Mouse (Mus musculus) forebrain, embryonic 12.5 days (tissue): ENCODE data around the gene Lsg1. TPM values are rescaled to one million over a fixed set of nuclear protein-coding genes. Genes with fewer than 3 reads are reported as not detected.

Experiments
- ATAC-seq: fragments of 200-750 bp; cut with Nextera tagmentation; 2 replicates; pipeline ENCODE4 v1.8.0; 2017; ENCODE audit warnings: moderate TSS enrichment; ENCODE audit not compliant: low FRiP score
- H3K27ac ChIP-seq: fragments of 300-500 bp; sonication (generic); 2 replicates; pipeline ENCODE4 v1.5.1; 2016; ENCODE audit warnings: mild to moderate bottlenecking
- H3K27me3 ChIP-seq: fragments of 300-500 bp; sonication (generic); 2 replicates; pipeline ENCODE4 v1.6.1; 2016; ENCODE audit warnings: mild to moderate bottlenecking
- H3K36me3 ChIP-seq: fragments of 300-500 bp; sonication (generic); replicated peaks from 2 replicates; pipeline ENCODE4 v1.6.1; 2016; ENCODE audit warnings: mild to moderate bottlenecking
- H3K4me1 ChIP-seq: fragments of 300-500 bp; sonication (generic); 2 replicates; pipeline ENCODE4 v1.6.1; 2016
- H3K4me2 ChIP-seq: fragments of 300-500 bp; sonication (generic); 2 replicates; pipeline ENCODE4 v1.6.1; 2016; ENCODE audit warnings: mild to moderate bottlenecking, moderate library complexity
- H3K4me3 ChIP-seq: fragments of 300-500 bp; sonication (generic); replicated peaks from 2 replicates; pipeline ENCODE4 v1.5.1; 2016; ENCODE audit warnings: mild to moderate bottlenecking
- H3K9ac ChIP-seq: fragments of 300-500 bp; sonication (generic); 2 replicates; pipeline ENCODE4 v1.6.1; 2016; ENCODE audit warnings: mild to moderate bottlenecking
- H3K9me3 ChIP-seq: fragments of 300-500 bp; sonication (generic); 2 replicates; pipeline ENCODE4 v1.6.1; 2016
- WGBS: fragments of 180-500 bp; shearing (Covaris S2); methylation state at CpG from one replicate; pipeline ENCODE4 v1.1.7; 2016; 5-methylcytosine and 5-hydroxymethylcytosine counted together
- polyA plus RNA-seq: library from polyadenylated mRNA; unstranded; fragments of >200 nt; fragmentation: Nextera tagmentation; extraction: Ambion mirVana; gene quantifications from 2 replicates; pipeline ENCODE4 v1.2.1, GENCODE M21; 2016

The Lsg1 gene
- polyA plus RNA-seq, 1 experiment from 2014 or later: 79.6 TPM

- Histone ChIP-seq H3K4me3 (no peak overlapping the region), H3K27ac (no peak overlapping the region), H3K9ac (no peak overlapping the region), H3K4me2 (peak overlapping the region; percentile 17), H3K4me1 (no peaks in the 10 kb centered on the region), H3K27me3 (no peaks in the 10 kb centered on the region), H3K36me3 (peaks cover 24% of the 10 kb centered on the region), H3K9me3 (no peaks in the 10 kb centered on the region)
- ATAC-seq: peak; percentile 31
- WGBS: 64% methylated on average over 20 of the region's 20 CpGs
Measured at GRCm38 (mm10) chr16:30540107-30541001, 47.0 kb downstream of the Lsg1 start.

DNA sequence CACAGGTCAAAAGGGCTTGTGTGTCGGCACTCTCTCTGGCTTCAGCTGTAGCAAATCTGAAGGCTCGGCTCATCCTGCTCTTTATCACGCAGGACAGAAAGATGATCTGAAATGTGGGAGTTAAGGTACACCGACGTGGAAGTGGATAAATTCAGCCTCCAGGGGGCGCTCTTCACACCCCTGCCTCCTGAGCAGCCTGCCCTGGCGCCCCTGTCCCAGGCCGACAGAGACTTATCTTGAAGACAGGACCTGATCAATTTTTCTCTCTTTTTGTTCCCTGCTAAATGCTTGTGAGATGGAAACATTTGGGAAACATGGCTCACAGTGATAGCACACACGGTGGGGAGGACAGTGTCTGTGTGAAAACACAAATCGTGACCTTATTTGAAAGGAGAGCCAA, 48.0 kb downstream of the Lsg1 start:
- Histone ChIP-seq H3K4me1 (no peaks in the 10 kb centered on the region), H3K4me2 (no peak overlapping the region), H3K4me3 (no peak overlapping the region), H3K9me3 (no peaks in the 10 kb centered on the region), H3K27ac (no peak overlapping the region), H3K27me3 (no peaks in the 10 kb centered on the region), H3K9ac (no peak overlapping the region), H3K36me3 (peaks cover 15% of the 10 kb centered on the region)
- WGBS: 27% methylated on average over 10 of the region's 10 CpGs
- 0 out of 2 replicates have a peak, but pooled peaks have one; percentile 55 for ATAC-seq

- H3K4me1 ChIP-seq: no peaks in the 10 kb centered on the region
- H3K4me2 ChIP-seq: no peak overlapping the region
- ATAC-seq: no peak
- H3K9me3 ChIP-seq: no peaks in the 10 kb centered on the region
- no peak overlapping the region for H3K4me3 ChIP-seq
- H3K27ac ChIP-seq: no peak overlapping the region
- H3K9ac ChIP-seq: no peak overlapping the region
- no peaks in the 10 kb centered on the region for H3K27me3 ChIP-seq
- H3K36me3 ChIP-seq: 0 out of 2 replicates have a peak, but pooled peaks cover 12% of the 10 kb centered on the region
- WGBS: 96% methylated on average over 1 of the region's 1 CpGs
Measured at GRCm38 (mm10) chr16:30535075-30535474, 52.3 kb downstream of the Lsg1 start.

DNA sequence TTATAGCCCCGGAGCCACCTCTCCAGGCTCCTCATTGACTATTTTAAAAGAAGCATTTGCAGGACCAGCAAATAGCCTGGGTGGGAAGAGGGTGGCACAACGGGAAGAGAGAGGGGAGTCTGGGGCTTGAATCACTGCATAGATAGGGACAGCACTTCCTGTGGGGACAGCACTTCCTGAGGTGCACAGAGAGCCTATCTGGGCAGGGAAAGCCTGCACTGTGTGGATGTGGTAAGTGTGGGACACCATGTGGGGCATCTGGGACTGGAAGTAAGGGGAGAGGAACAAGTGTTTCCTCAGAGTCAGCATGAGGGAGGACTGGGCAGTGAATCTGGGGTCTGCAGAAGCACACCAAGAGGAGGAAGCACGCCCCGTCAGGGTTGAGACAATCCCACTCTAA, 53.8 kb downstream of the Lsg1 start:
- Histone ChIP-seq H3K27me3 (no peaks in the 10 kb centered on the region), H3K9me3 (no peaks in the 10 kb centered on the region), H3K4me1 (no peaks in the 10 kb centered on the region), H3K4me2 (no peak overlapping the region), H3K36me3 (peaks cover 23% of the 10 kb centered on the region), H3K9ac (no peak overlapping the region), H3K4me3 (no peak overlapping the region), H3K27ac (no peak overlapping the region)
- no peak for ATAC-seq
- 73% methylated on average over 4 of the region's 4 CpGs for WGBS

GRCm38 (mm10) chr16:30532929-30533328, 54.5 kb downstream of the Lsg1 start:
- Histone ChIP-seq H3K4me2 (no peak overlapping the region), H3K27me3 (no peaks in the 10 kb centered on the region), H3K27ac (no peak overlapping the region), H3K9ac (no peak overlapping the region), H3K4me3 (no peak overlapping the region), H3K9me3 (no peaks in the 10 kb centered on the region), H3K4me1 (no peaks in the 10 kb centered on the region), H3K36me3 (peaks cover 26% of the 10 kb centered on the region)
- no peak for ATAC-seq
- WGBS: 67% methylated on average over 1 of the region's 1 CpGs

DNA sequence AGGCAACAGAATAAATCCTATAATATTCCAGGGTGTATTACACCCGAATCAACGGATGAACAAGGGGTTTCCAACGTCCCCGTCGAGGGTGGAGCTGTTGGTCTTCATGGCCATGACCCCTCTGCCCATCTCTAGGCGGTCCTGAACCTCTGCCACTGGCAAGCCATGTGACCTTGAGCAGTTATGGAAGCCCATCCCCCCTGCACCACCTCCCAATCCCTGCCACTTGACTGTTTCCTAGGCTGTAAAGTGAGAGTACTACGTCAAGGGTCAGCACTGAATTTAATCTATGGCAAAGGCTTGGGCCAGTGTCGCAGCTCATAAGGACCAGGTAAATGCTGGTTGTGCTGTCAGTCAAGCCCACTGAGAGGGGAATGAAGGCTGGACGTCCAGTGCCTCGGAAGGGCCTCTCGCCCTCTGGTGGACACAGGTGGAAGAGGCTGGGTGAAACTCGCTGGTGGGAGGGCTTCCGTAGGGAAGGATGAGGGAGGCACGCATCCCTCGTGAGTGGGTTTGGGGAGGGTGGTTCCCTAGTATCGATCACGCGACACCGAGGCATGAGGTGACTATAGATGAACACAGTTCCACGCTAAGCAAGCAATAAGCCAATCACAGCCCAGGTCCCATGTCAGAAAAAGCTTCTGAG, 55.5 kb downstream of the Lsg1 start:
- H3K27me3 ChIP-seq: no peaks in the 10 kb centered on the region
- ATAC-seq: 0 out of 2 replicates have a peak, but pooled peaks have one; percentile 51
- no peaks in the 10 kb centered on the region for H3K9me3 ChIP-seq
- WGBS: 29% methylated on average over 20 of the region's 20 CpGs
- H3K4me3 ChIP-seq: no peak overlapping the region
- H3K36me3 ChIP-seq: peaks cover 30% of the 10 kb centered on the region
- no peak overlapping the region for H3K27ac ChIP-seq
- no peaks in the 10 kb centered on the region for H3K4me1 ChIP-seq
- no peak overlapping the region for H3K9ac ChIP-seq
- H3K4me2 ChIP-seq: no peak overlapping the region

DNA sequence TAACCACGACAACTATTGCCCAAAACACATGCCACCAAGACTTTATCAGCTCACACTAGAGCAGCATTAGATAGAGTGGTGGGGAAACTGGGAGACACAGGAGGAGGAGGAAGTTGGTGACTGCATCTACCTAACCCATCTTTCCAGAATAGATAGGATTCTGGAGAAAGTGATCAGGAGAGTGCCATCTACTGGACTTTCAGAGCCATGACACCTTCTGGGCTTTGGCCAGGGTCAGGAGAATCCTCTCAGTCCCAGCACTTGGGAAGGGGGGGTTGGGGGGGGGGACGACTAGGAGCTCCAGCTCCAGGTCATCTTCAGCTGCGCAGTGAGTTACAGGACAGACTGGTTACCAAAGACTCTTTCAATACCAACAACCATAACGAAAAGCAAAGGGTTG, 56.6 kb downstream of the Lsg1 start:
- no peaks in the 10 kb centered on the region for H3K27me3 ChIP-seq
- no peak overlapping the region for H3K27ac ChIP-seq
- no peak overlapping the region for H3K4me3 ChIP-seq
- H3K4me1 ChIP-seq: no peaks in the 10 kb centered on the region
- no peak for ATAC-seq
- no peak overlapping the region for H3K9ac ChIP-seq
- H3K9me3 ChIP-seq: no peaks in the 10 kb centered on the region
- 48% methylated on average over 4 of the region's 4 CpGs for WGBS
- peaks cover 35% of the 10 kb centered on the region for H3K36me3 ChIP-seq
- H3K4me2 ChIP-seq: no peak overlapping the region

DNA sequence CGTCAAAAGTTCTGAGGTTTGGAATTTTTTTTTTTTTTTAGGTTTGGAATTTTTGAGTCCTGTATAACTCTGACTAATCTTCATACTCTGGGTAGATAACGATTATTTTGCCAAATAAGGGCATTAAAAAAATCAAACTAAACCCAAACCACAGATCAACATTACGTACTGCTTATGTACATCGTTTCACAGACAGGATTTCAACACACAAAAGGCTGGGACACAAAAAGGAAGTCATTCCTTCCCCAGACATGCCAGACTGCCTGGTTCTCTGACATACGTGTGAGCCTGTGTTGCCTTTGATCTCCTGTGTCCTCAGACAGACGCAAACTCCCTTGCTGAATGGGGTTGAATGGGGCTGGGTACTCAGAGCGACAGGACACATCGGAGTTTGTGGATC, 59.0 kb downstream of the Lsg1 start:
- Histone ChIP-seq H3K27me3 (no peaks in the 10 kb centered on the region), H3K9ac (no peak overlapping the region), H3K9me3 (no peaks in the 10 kb centered on the region), H3K27ac (no peak overlapping the region), H3K4me2 (no peak overlapping the region), H3K4me3 (no peak overlapping the region), H3K36me3 (peaks cover 45% of the 10 kb centered on the region), H3K4me1 (no peaks in the 10 kb centered on the region)
- WGBS: 78% methylated on average over 8 of the region's 8 CpGs
- ATAC-seq: no peak

DNA sequence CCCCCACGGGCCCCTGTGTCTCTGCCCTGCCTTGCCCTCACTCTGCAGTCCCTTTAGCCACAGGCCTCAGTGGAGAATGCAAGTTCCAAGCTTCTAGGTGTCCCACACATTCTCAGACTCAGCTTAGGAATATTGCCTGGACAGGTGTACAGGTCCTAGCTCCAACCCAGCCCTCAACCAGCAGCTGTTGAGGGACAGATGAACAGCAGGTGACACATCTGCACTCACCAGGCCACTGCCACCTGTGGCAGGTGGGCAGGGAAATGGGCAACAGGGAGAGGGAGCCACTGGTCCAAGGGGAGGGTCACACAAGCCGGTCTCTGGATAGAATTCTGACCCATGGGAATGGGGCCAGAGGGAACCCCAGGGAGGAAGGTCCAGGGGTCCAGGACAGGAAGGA, 59.5 kb downstream of the Lsg1 start:
- 79% methylated on average over 2 of the region's 2 CpGs for WGBS
- no peaks in the 10 kb centered on the region for H3K9me3 ChIP-seq
- peaks cover 47% of the 10 kb centered on the region for H3K36me3 ChIP-seq
- H3K4me2 ChIP-seq: no peak overlapping the region
- H3K4me1 ChIP-seq: no peaks in the 10 kb centered on the region
- H3K4me3 ChIP-seq: no peak overlapping the region
- ATAC-seq: no peak
- no peaks in the 10 kb centered on the region for H3K27me3 ChIP-seq
- no peak overlapping the region for H3K9ac ChIP-seq
- no peak overlapping the region for H3K27ac ChIP-seq

- H3K4me2 ChIP-seq: no peak overlapping the region
- H3K27ac ChIP-seq: no peak overlapping the region; the same call in 1 of the 2 replicates
- ATAC-seq: no peak
- no peaks in the 10 kb centered on the region for H3K27me3 ChIP-seq
- no peak overlapping the region for H3K9ac ChIP-seq
- no peak overlapping the region for H3K4me3 ChIP-seq
- no peaks in the 10 kb centered on the region for H3K4me1 ChIP-seq
- H3K9me3 ChIP-seq: no peaks in the 10 kb centered on the region
- peaks cover 56% of the 10 kb centered on the region for H3K36me3 ChIP-seq
- WGBS: 86% methylated on average over 14 of the region's 14 CpGs
Measured at GRCm38 (mm10) chr16:30525756-30526155, 61.6 kb downstream of the Lsg1 start.

GRCm38 (mm10) chr16:30524481-30524880, 62.9 kb downstream of the Lsg1 start:
- H3K4me1 ChIP-seq: no peaks in the 10 kb centered on the region
- peaks cover 50% of the 10 kb centered on the region for H3K36me3 ChIP-seq
- H3K9me3 ChIP-seq: no peaks in the 10 kb centered on the region
- H3K4me2 ChIP-seq: no peak overlapping the region
- no peaks in the 10 kb centered on the region for H3K27me3 ChIP-seq
- WGBS: 94% methylated on average over 6 of the region's 6 CpGs
- no peak for ATAC-seq
- no peak overlapping the region for H3K27ac ChIP-seq
- H3K9ac ChIP-seq: no peak overlapping the region
- no peak overlapping the region for H3K4me3 ChIP-seq

GRCm38 (mm10) chr16:30522253-30522940, 65.0 kb downstream of the Lsg1 start:
- H3K36me3 ChIP-seq: peaks cover 37% of the 10 kb centered on the region
- H3K9me3 ChIP-seq: no peaks in the 10 kb centered on the region
- ATAC-seq: 0 out of 2 replicates have a peak, but pooled peaks have one; percentile 23
- H3K27ac ChIP-seq: no peak overlapping the region
- H3K9ac ChIP-seq: no peak overlapping the region
- no peak overlapping the region for H3K4me2 ChIP-seq
- H3K4me1 ChIP-seq: no peaks in the 10 kb centered on the region
- H3K4me3 ChIP-seq: no peak overlapping the region
- H3K27me3 ChIP-seq: no peaks in the 10 kb centered on the region
- WGBS: 65% methylated on average over 10 of the region's 10 CpGs
